Mouse (Mus musculus) large intestine, adult 2 months (tissue): ENCODE data around the gene Slc26a1. TPM values are rescaled to one million over a fixed set of nuclear protein-coding genes. Genes with fewer than 3 reads are reported as not detected.

ENCODE experiments used
- DNase-seq: peaks from one replicate; pipeline ENCODE4 v3.0.0-alpha.2; 2012; ENCODE audit warnings: low read depth, low spot score
- WGBS: fragments of 180-500 bp; shearing (Covaris S2); methylation state at CpG from one replicate; pipeline ENCODE4 v1.1.7; 2018; 5-methylcytosine and 5-hydroxymethylcytosine counted together
- polyA plus RNA-seq: library from polyadenylated mRNA; depleted of rRNA; stranded (reverse); fragments of >200 nt; gene quantifications from 2 replicates; pipeline ENCODE4 v1.2.3, GENCODE M21; 2012; rRNA removed

Slc26a1 gene
- polyA plus RNA-seq, 1 experiment = not detected

GRCm38 (mm10) chr5:108629634-108630483 is 45.5 kb downstream of the Slc26a1 start, which contains the start of the genes Gak and Tmem175:
Gak (minus strand) TSS chr5:108629755.
Tmem175 (plus strand) TSS chr5:108629770.
- DNase-seq = peak; percentile 90
- under 1% methylated on average over 58 of the region's 58 CpGs for WGBS

- under 1% methylated on average over 32 of the region's 32 CpGs for WGBS
- DNase-seq = peak; percentile 28
Observed at GRCm38 (mm10) chr5:108628891-108629633, 46.3 kb downstream of the Slc26a1 start.

- 73% methylated on average over 4 of the region's 4 CpGs for WGBS
- DNase-seq = no peak
Observed at GRCm38 (mm10) chr5:108626050-108626660, 49.2 kb downstream of the Slc26a1 start.

GRCm38 (mm10) chr5:108621870-108622269 is 53.5 kb downstream of the Slc26a1 start:
- WGBS = 31% methylated on average over 2 of the region's 2 CpGs
- DNase-seq = no peak

Other genes starting within 250 kb of the Slc26a1 start
- 103 and 114 TPM in 2 replicates for gene Atp5k, start 241.1 kb downstream of the Slc26a1 start, polyA plus RNA-seq
- gene Mfsd7a, start 226.7 kb downstream of the Slc26a1 start, polyA plus RNA-seq = 10.5 and 14.6 TPM in 2 replicates
- gene Pcgf3, start 214.3 kb downstream of the Slc26a1 start, polyA plus RNA-seq = 10.4 and 12.1 TPM in 2 replicates
- 0.38 and 0.51 TPM in 2 replicates for gene Cplx1, start 125.5 kb downstream of the Slc26a1 start, polyA plus RNA-seq
- 102 and 141 TPM in 2 replicates for gene Gak, start 45.8 kb downstream of the Slc26a1 start, polyA plus RNA-seq
- 26.3 and 32.6 TPM in 2 replicates for gene Tmem175, start 45.8 kb downstream of the Slc26a1 start, polyA plus RNA-seq
- 7.7 and 16.0 TPM in 2 replicates for gene Idua, start 15.2 kb downstream of the Slc26a1 start, polyA plus RNA-seq
- 29.1 and 72.1 TPM in 2 replicates for gene Dgkq, start 5.9 kb downstream of the Slc26a1 start, polyA plus RNA-seq
- 27.6 and 31.8 TPM in 2 replicates for gene Fgfrl1, start 16.8 kb upstream of the Slc26a1 start, polyA plus RNA-seq
- 0.31 and 0.38 TPM in 2 replicates for gene Rnf212, start 99.4 kb upstream of the Slc26a1 start, polyA plus RNA-seq
- not detected in 2 replicates for gene Tmed11, start 119.8 kb upstream of the Slc26a1 start, polyA plus RNA-seq
- gene Vmn2r8, start 133.3 kb upstream of the Slc26a1 start, polyA plus RNA-seq = not detected in 2 replicates
- gene Vmn2r9, start 177.0 kb upstream of the Slc26a1 start, polyA plus RNA-seq = not detected in 2 replicates